Mouse (Mus musculus): ENCODE results near the gene Bank1. TPM values are rescaled to one million over a fixed set of nuclear protein-coding genes. Genes with fewer than 3 reads are reported as not detected.

Bank1 gene
- polyA plus RNA-seq, 1 experiment, result 0.47 TPM

DNA sequence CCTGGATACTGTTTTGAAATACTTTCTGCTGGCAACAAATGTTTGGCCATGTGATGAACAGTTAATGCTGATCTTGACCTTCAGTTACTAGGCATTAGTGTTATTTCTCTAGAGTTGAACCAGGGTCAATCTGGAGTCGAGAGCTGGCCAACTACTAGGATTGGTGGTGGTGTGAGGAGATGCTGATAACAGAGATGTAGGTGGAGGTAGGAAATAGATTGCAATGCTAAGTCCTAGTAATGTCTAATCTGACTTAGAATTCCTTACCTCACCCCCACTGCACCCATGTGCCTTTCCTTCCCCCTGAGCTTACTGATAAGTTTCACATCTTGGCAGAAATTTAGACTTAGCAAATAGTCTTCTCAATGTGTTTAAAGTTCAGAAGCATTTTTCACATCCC is 240.8 kb downstream of the Bank1 start:
- no peaks in the 10 kb centered on the region for H3K27me3 ChIP-seq (ENCODE audit: control insufficient read depth, insufficient read depth, low read length)
- H3K36me3 ChIP-seq (ENCODE audit: control insufficient read depth, insufficient read depth, low read length), result no peaks in the 10 kb centered on the region
- no peak overlapping the region for H3K4me3 ChIP-seq (ENCODE audit: low read depth, low read length)
- TF ChIP-seq POLR2A (IDR thresholded peaks at IDR 0.05; ENCODE audit: low read depth, low read length) (no peak), CTCF (IDR thresholded peaks at IDR 0.05; ENCODE audit: extremely low read depth, insufficient read length, insufficient replicate concordance, low read depth, low read length) (no peak)
- 49% methylated on average over 1 of the region's 1 CpGs for WGBS
- 0 out of 2 replicates have a peak, but pooled peaks cover 2% of the 10 kb centered on the region for H3K4me1 ChIP-seq (ENCODE audit: control insufficient read depth, insufficient read depth, insufficient read length, low read length)
- H3K27ac ChIP-seq (ENCODE audit: insufficient read depth, low read depth, low read length), result no peak overlapping the region

DNA sequence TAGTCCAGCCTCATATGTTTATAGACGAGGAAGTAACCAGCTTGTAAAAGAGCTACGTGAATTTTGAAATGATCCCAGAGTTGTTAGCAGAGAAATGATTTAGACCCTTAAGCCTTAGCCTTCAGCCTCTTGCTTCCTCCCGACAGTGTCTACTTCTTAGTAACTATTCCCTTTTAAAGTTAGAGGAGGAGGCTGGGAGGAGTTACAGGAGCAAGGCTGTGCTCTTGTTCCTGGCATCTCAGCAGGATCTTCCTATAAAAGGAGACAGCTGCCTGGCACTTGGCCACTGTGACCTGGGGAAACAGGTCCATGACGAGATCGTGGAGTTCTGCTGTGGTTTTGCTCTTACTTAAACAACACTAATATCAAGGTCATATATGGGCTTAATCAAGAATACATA is 241.8 kb downstream of the Bank1 start:
- Histone ChIP-seq H3K36me3 (ENCODE audit: control insufficient read depth, insufficient read depth, low read length) (no peaks in the 10 kb centered on the region), H3K27ac (ENCODE audit: insufficient read depth, low read depth, low read length) (no peak overlapping the region), H3K4me3 (ENCODE audit: low read depth, low read length) (no peak overlapping the region), H3K27me3 (ENCODE audit: control insufficient read depth, insufficient read depth, low read length) (no peaks in the 10 kb centered on the region), H3K4me1 (ENCODE audit: control insufficient read depth, insufficient read depth, insufficient read length, low read length) (0 out of 2 replicates have a peak, but pooled peaks cover 2% of the 10 kb centered on the region)
- no peak for TF ChIP-seq CTCF (IDR thresholded peaks at IDR 0.05; ENCODE audit: extremely low read depth, insufficient read length, insufficient replicate concordance, low read depth, low read length)
- TF ChIP-seq POLR2A (IDR thresholded peaks at IDR 0.05; ENCODE audit: low read depth, low read length), result no peak
- WGBS, result 22% methylated on average over 5 of the region's 5 CpGs

DNA sequence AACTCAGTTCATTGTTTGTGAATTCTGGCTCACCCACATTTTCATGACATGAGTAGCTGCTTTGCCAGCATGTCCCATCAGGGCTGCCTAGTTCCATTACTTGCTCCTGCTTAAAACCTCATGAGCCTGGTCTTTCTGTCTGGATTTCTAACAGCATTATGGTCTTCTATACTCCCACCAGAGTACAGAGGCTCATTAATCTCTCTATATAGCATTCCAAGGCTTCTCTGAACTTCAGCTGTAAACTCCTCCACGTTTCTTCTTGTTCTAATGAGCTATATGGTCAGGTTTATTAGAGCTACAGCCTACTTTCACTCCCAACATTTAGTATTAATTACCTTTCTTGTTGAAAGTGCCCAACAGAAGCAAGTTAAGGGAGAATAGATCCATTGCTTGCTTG is 244.6 kb downstream of the Bank1 start:
- H3K27me3 ChIP-seq (ENCODE audit: control insufficient read depth, insufficient read depth, low read length), result no peaks in the 10 kb centered on the region
- H3K36me3 ChIP-seq (ENCODE audit: control insufficient read depth, insufficient read depth, low read length), result no peaks in the 10 kb centered on the region
- H3K4me1 ChIP-seq (ENCODE audit: control insufficient read depth, insufficient read depth, insufficient read length, low read length), result 0 out of 2 replicates have a peak, but pooled peaks cover 2% of the 10 kb centered on the region
- 70% methylated on average over 1 of the region's 1 CpGs for WGBS
- TF ChIP-seq CTCF (IDR thresholded peaks at IDR 0.05; ENCODE audit: extremely low read depth, insufficient read length, insufficient replicate concordance, low read depth, low read length), result no peak
- H3K27ac ChIP-seq (ENCODE audit: insufficient read depth, low read depth, low read length), result no peak overlapping the region
- no peak overlapping the region for H3K4me3 ChIP-seq (ENCODE audit: low read depth, low read length)

DNA sequence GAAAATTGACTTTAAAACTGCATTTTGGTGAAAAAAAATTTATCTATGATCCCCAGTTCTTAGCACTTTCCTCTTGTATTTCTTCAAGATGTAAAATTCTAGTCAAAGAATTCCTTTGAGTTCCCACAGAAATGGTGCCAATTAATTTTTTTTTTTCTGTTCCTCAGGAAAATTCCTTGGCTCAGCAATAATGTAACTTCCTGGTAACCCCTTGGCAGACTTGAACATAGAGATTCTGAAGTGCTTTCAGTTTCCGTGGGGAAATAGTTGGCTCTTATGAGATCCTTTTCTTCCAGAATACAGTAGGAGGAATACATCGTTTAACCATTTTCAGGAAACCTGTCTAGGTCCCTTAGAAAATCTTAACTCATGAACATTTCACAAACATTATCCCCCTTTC is 247.3 kb downstream of the Bank1 start:
- no peaks in the 10 kb centered on the region for H3K27me3 ChIP-seq (ENCODE audit: control insufficient read depth, insufficient read depth, low read length)
- H3K27ac ChIP-seq (ENCODE audit: insufficient read depth, low read depth, low read length), result no peak overlapping the region
- no peak for TF ChIP-seq POLR2A (IDR thresholded peaks at IDR 0.05; ENCODE audit: low read depth, low read length)
- no peak for TF ChIP-seq CTCF (IDR thresholded peaks at IDR 0.05; ENCODE audit: extremely low read depth, insufficient read length, insufficient replicate concordance, low read depth, low read length)
- H3K4me3 ChIP-seq (ENCODE audit: low read depth, low read length), result no peak overlapping the region
- no peaks in the 10 kb centered on the region for H3K36me3 ChIP-seq (ENCODE audit: control insufficient read depth, insufficient read depth, low read length)
- no peaks in the 10 kb centered on the region for H3K4me1 ChIP-seq (ENCODE audit: control insufficient read depth, insufficient read depth, insufficient read length, low read length)
- 33% methylated on average over 2 of the region's 2 CpGs for WGBS

DNA sequence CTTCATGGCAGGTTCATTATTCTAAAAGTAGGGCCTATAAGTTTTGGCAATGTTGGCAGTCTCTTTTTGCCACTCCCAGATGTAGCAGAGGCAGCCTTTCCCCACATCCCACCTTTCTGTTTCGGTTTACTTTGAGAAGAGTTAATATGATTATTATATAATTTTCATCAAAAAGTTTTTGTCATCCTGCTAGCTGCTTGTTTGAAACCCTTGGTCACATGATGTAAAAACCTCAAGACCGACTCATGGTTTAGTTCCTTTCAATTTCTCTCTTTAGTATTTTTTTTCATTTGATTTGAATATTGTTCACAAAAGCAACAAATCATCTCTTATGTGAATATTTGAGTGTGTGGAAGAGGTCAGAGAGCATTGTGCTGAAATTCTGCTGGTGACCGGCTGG is 255.5 kb downstream of the Bank1 start:
- TF ChIP-seq CTCF (IDR thresholded peaks at IDR 0.05; ENCODE audit: extremely low read depth, insufficient read length, insufficient replicate concordance, low read depth, low read length), result no peak
- TF ChIP-seq POLR2A (IDR thresholded peaks at IDR 0.05; ENCODE audit: low read depth, low read length), result no peak
- Histone ChIP-seq H3K27ac (ENCODE audit: insufficient read depth, low read depth, low read length) (no peak overlapping the region), H3K4me3 (ENCODE audit: low read depth, low read length) (no peak overlapping the region), H3K27me3 (ENCODE audit: control insufficient read depth, insufficient read depth, low read length) (no peaks in the 10 kb centered on the region), H3K36me3 (ENCODE audit: control insufficient read depth, insufficient read depth, low read length) (no peaks in the 10 kb centered on the region), H3K4me1 (ENCODE audit: control insufficient read depth, insufficient read depth, insufficient read length, low read length) (no peaks in the 10 kb centered on the region)
- 86% methylated on average over 3 of the region's 3 CpGs for WGBS

DNA sequence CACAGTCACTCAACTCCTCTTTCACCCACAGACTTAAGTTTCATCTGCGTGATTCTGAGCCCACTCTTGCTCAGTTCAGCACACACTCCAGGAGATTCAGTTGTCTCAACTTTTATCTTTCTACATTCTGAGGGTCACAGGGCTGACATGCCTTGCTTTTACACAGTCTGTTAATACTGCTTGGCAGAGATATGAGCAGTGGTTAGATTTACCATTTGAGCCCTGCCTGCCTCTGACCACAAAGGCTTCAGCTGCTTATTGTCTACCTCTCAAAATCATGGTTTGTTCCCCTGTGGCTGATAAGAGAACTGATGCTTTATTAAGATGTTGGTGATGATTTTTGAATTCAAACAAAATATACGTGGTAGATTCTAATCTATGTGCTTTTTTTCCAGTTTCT is 264.0 kb downstream of the Bank1 start:
- no peaks in the 10 kb centered on the region for H3K36me3 ChIP-seq (ENCODE audit: control insufficient read depth, insufficient read depth, low read length)
- H3K27me3 ChIP-seq (ENCODE audit: control insufficient read depth, insufficient read depth, low read length), result no peaks in the 10 kb centered on the region
- H3K27ac ChIP-seq (ENCODE audit: insufficient read depth, low read depth, low read length), result no peak overlapping the region
- no peak for TF ChIP-seq POLR2A (IDR thresholded peaks at IDR 0.05; ENCODE audit: low read depth, low read length)
- no peak for TF ChIP-seq CTCF (IDR thresholded peaks at IDR 0.05; ENCODE audit: extremely low read depth, insufficient read length, insufficient replicate concordance, low read depth, low read length)
- WGBS, result 79% methylated on average over 2 of the region's 2 CpGs
- no peaks in the 10 kb centered on the region for H3K4me1 ChIP-seq (ENCODE audit: control insufficient read depth, insufficient read depth, insufficient read length, low read length)
- H3K4me3 ChIP-seq (ENCODE audit: low read depth, low read length), result no peak overlapping the region

DNA sequence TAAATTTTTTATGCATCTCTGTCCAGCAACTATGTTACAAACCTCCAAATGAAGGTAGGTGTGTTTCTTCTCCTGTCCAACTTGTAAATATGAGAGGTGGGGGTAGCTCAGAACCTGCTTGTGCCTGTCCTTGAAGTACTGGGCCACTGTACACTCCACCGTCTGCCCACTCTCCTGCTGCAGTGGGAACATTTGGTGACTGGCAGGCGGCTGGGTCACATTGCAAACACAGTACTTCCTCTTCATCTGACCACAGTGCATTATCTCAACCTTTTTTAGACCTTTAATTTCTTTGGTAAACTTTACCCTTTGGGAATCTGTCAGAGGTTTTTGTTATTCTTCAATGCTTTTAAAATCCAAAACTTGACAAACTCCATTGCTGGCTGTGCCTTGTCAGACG is 275.2 kb downstream of the Bank1 start:
- TF ChIP-seq CTCF (IDR thresholded peaks at IDR 0.05; ENCODE audit: extremely low read depth, insufficient read length, insufficient replicate concordance, low read depth, low read length), result no peak
- no peak for TF ChIP-seq POLR2A (IDR thresholded peaks at IDR 0.05; ENCODE audit: low read depth, low read length)
- H3K4me3 ChIP-seq (ENCODE audit: low read depth, low read length), result no peak overlapping the region
- no peaks in the 10 kb centered on the region for H3K4me1 ChIP-seq (ENCODE audit: control insufficient read depth, insufficient read depth, insufficient read length, low read length)
- no peak overlapping the region for H3K27ac ChIP-seq (ENCODE audit: insufficient read depth, low read depth, low read length)
- WGBS, result 85% methylated on average over 3 of the region's 3 CpGs
- no peaks in the 10 kb centered on the region for H3K36me3 ChIP-seq (ENCODE audit: control insufficient read depth, insufficient read depth, low read length)
- no peaks in the 10 kb centered on the region for H3K27me3 ChIP-seq (ENCODE audit: control insufficient read depth, insufficient read depth, low read length)

DNA sequence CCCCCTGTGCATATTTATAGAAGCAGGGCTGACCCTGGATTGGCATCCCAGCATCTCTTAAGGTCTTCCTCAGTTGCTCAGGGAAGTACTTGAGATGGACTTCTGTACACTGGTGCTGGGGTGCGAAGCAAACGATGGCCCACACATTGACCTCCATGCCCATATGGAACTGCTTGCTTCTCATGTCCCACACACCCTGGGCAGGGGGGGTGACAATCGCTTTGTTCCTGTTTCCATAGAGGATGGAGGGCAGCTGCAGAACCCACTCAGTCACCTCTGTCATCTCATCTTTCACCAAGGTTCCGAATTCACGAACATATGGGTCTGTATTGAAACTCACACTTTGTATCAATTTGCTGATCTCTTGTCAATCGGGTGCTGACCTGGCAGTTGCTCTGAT is 275.7 kb downstream of the Bank1 start:
- WGBS, result 87% methylated on average over 6 of the region's 6 CpGs
- H3K36me3 ChIP-seq (ENCODE audit: control insufficient read depth, insufficient read depth, low read length), result no peaks in the 10 kb centered on the region
- H3K27ac ChIP-seq (ENCODE audit: insufficient read depth, low read depth, low read length), result no peak overlapping the region
- no peaks in the 10 kb centered on the region for H3K27me3 ChIP-seq (ENCODE audit: control insufficient read depth, insufficient read depth, low read length)
- TF ChIP-seq CTCF (IDR thresholded peaks at IDR 0.05; ENCODE audit: extremely low read depth, insufficient read length, insufficient replicate concordance, low read depth, low read length), result no peak
- no peak for TF ChIP-seq POLR2A (IDR thresholded peaks at IDR 0.05; ENCODE audit: low read depth, low read length)
- H3K4me3 ChIP-seq (ENCODE audit: low read depth, low read length), result no peak overlapping the region
- H3K4me1 ChIP-seq (ENCODE audit: control insufficient read depth, insufficient read depth, insufficient read length, low read length), result no peaks in the 10 kb centered on the region
